Mouse (Mus musculus) CH12.LX (cell line): ENCODE data around the gene Cwc22. TPM values are rescaled to one million over a fixed set of nuclear protein-coding genes. Genes with fewer than 3 reads are reported as not detected.

Experiments
- DNase-seq: peaks from one replicate; pipeline ENCODE4 v3.0.0-alpha.2; 2013; ENCODE audit errors: extremely low read depth
- H3K27ac ChIP-seq: 2 replicates; pipeline ENCODE4 v1.5.1; 2012; ENCODE audit warnings: low read depth, mild to moderate bottlenecking, control low read depth, moderate library complexity; ENCODE audit not compliant: insufficient read depth
- H3K27me3 ChIP-seq: replicated peaks from 2 replicates; pipeline ENCODE3; 2012; ENCODE audit warnings: inconsistent platforms
- H3K36me3 ChIP-seq, 2 experiments: replicated peaks in 1 of 2; 2 replicates each; pipeline versions ENCODE3 to v1.6.1; 2012; ENCODE audit warnings: inconsistent platforms in 1 of 2, low read length in 1 of 2, mild to moderate bottlenecking in 1 of 2, mixed read lengths in 1 of 2, moderate library complexity in 1 of 2; ENCODE audit not compliant: control insufficient read depth in 1 of 2, insufficient read depth in 1 of 2
- H3K4me1 ChIP-seq, 2 experiments: 2 replicates each; pipeline ENCODE4 v1.6.1; 2012; ENCODE audit warnings: inconsistent platforms in 1 of 2, moderate library complexity in 1 of 2; ENCODE audit not compliant: insufficient read depth in 2 of 2, control insufficient read depth in 1 of 2
- H3K4me2 ChIP-seq: 2 replicates; pipeline ENCODE4 v1.6.1; 2012; ENCODE audit warnings: low read depth, mild to moderate bottlenecking, control low read depth; ENCODE audit not compliant: poor library complexity, insufficient read depth, severe bottlenecking
- H3K4me3 ChIP-seq, 3 experiments: fragments of 150-350 bp in 1 of 3; sonication (generic) in 1 of 3; replicated peaks in 1 of 3; 2 replicates each; pipeline versions ENCODE3 to v1.5.1; 2011 to 2012; ENCODE audit warnings: low read depth in 2 of 3, low read length in 2 of 3, mild to moderate bottlenecking in 2 of 3, moderate library complexity in 2 of 3, control low read depth in 1 of 3, improper control_type of control experiment in 1 of 3, inconsistent platforms in 1 of 3, mixed read lengths in 1 of 3; ENCODE audit not compliant: poor library complexity in 1 of 3
- H3K79me2 ChIP-seq: replicated peaks from 2 replicates; pipeline ENCODE4 v1.6.1; 2012; ENCODE audit warnings: mild to moderate bottlenecking, moderate library complexity; ENCODE audit not compliant: control insufficient read depth, poor library complexity, insufficient read depth, severe bottlenecking; ENCODE audit errors: extremely low read depth
- H3K9ac ChIP-seq: 2 replicates; pipeline ENCODE4 v1.6.1; 2012; ENCODE audit warnings: low read depth, mild to moderate bottlenecking, control low read depth, moderate library complexity; ENCODE audit not compliant: insufficient read depth
- H3K9me3 ChIP-seq: replicated peaks from 2 replicates; pipeline ENCODE3; 2012; ENCODE audit warnings: low read length, inconsistent platforms, mixed read lengths
- BHLHE40 ChIP-seq: IDR thresholded peaks from 2 replicates; pipeline ENCODE4 v1.6.1; 2011; ENCODE audit warnings: mild to moderate bottlenecking, low read depth, low read length, improper control_type of control experiment
- CHD2 ChIP-seq: IDR thresholded peaks from 2 replicates; pipeline ENCODE4 v1.6.1; 2011; ENCODE audit warnings: low read length, improper control_type of control experiment
- E2F4 ChIP-seq: IDR thresholded peaks from 2 replicates; pipeline ENCODE4 v1.6.1; 2011; ENCODE audit warnings: low read depth, low read length, improper control_type of control experiment; ENCODE audit not compliant: insufficient replicate concordance
- ELF1 ChIP-seq: IDR thresholded peaks from 2 replicates; pipeline ENCODE4 v1.6.1; 2014; ENCODE audit warnings: low read depth, mild to moderate bottlenecking, inconsistent platforms, low read length, improper control_type of control experiment
- EP300 ChIP-seq: IDR thresholded peaks from 2 replicates; pipeline ENCODE4 v1.6.1; 2011; ENCODE audit warnings: low read length, improper control_type of control experiment
- GABPA ChIP-seq: IDR thresholded peaks from 2 replicates; pipeline ENCODE4 v1.6.1; 2012; ENCODE audit warnings: low read depth, low read length, improper control_type of control experiment, inconsistent platforms; ENCODE audit not compliant: insufficient replicate concordance
- JUND ChIP-seq: conservative IDR thresholded peaks from 2 replicates; pipeline ENCODE4 v1.6.1; 2011; ENCODE audit warnings: low read depth, low read length, improper control_type of control experiment
- KAT2A ChIP-seq: IDR thresholded peaks from 2 replicates; pipeline ENCODE4 v1.6.1; 2012; ENCODE audit warnings: low read length, improper control_type of control experiment, inconsistent platforms; ENCODE audit not compliant: insufficient replicate concordance
- MAZ ChIP-seq: IDR thresholded peaks from 2 replicates; pipeline ENCODE4 v1.6.1; 2012; ENCODE audit warnings: low read depth, mild to moderate bottlenecking, inconsistent platforms, low read length, improper control_type of control experiment, moderate library complexity
- MXI1 ChIP-seq: IDR thresholded peaks from 2 replicates; pipeline ENCODE4 v1.6.1; 2011; ENCODE audit warnings: mild to moderate bottlenecking, low read depth, low read length, improper control_type of control experiment
- NRF1 ChIP-seq: IDR thresholded peaks from 2 replicates; pipeline ENCODE4 v1.6.1; 2014; ENCODE audit warnings: low read depth, mild to moderate bottlenecking, inconsistent platforms, low read length, improper control_type of control experiment, moderate library complexity
- PAX5 ChIP-seq: IDR thresholded peaks from 2 replicates; pipeline ENCODE4 v1.6.1; 2012; ENCODE audit warnings: low read length, inconsistent platforms, mixed read lengths
- POLR2A ChIP-seq: IDR thresholded peaks from 2 replicates; pipeline ENCODE4 v1.6.1; 2011; ENCODE audit warnings: low read depth, mild to moderate bottlenecking, improper control_type of control experiment, low read length
- RAD21 ChIP-seq: IDR thresholded peaks from 2 replicates; pipeline ENCODE4 v1.6.1; 2011; ENCODE audit warnings: low read depth, mild to moderate bottlenecking, low read length, improper control_type of control experiment, moderate library complexity
- SIN3A ChIP-seq: IDR thresholded peaks from 2 replicates; pipeline ENCODE4 v1.6.1; 2012; ENCODE audit warnings: low read length, improper control_type of control experiment, inconsistent platforms
- TCF12 ChIP-seq: IDR thresholded peaks from 2 replicates; pipeline ENCODE4 v1.6.1; 2014; ENCODE audit warnings: low read depth, mild to moderate bottlenecking, inconsistent platforms, low read length, improper control_type of control experiment
- UBTF ChIP-seq: IDR thresholded peaks from 2 replicates; pipeline ENCODE4 v1.6.1; 2012; ENCODE audit warnings: low read depth, mild to moderate bottlenecking, inconsistent platforms, low read length, improper control_type of control experiment, moderate library complexity
- USF1 ChIP-seq: IDR thresholded peaks from 2 replicates; pipeline ENCODE4 v1.6.1; 2014; ENCODE audit warnings: low read depth, mild to moderate bottlenecking, inconsistent platforms, low read length, improper control_type of control experiment
- USF2 ChIP-seq: conservative IDR thresholded peaks from 2 replicates; pipeline ENCODE4 v1.6.1; 2011; ENCODE audit warnings: low read depth, low read length, improper control_type of control experiment
- ZC3H11A ChIP-seq: IDR thresholded peaks from 2 replicates; pipeline ENCODE4 v1.6.1; 2012; ENCODE audit warnings: low read depth, mild to moderate bottlenecking, inconsistent platforms, low read length, improper control_type of control experiment
- ZKSCAN1 ChIP-seq: IDR thresholded peaks from 2 replicates; pipeline ENCODE4 v1.6.1; 2012; ENCODE audit warnings: low read depth, inconsistent platforms, low read length, improper control_type of control experiment, borderline replicate concordance
- ZMIZ1 ChIP-seq: IDR thresholded peaks from 2 replicates; pipeline ENCODE4 v1.6.1; 2012; ENCODE audit warnings: low read depth, mild to moderate bottlenecking, inconsistent platforms, low read length, improper control_type of control experiment
- ZNF384 ChIP-seq: IDR thresholded peaks from 2 replicates; pipeline ENCODE4 v1.6.1; 2012; ENCODE audit warnings: low read depth, low read length, improper control_type of control experiment, inconsistent platforms
- dilution Hi-C: fragments of 300-500 bp; cut with MboI; formaldehyde crosslinking; loops from 2 replicates; pipeline ENCODE4 v1.14.3; 2020; ENCODE audit warnings: low sequenced_read_pairs; ENCODE audit not compliant: extremely low pct_unique_long_range_greater_than_20kb, extremely low pct_ligation_motif_present
- in situ Hi-C: fragments of 300-500 bp; cut with MboI; formaldehyde crosslinking; loops from 3 replicates; pipeline ENCODE4 v1.14.3; 2019; ENCODE audit warnings: low sequenced_read_pairs, low pct_ligation_motif_present, low pct_unique_long_range_greater_than_20kb, mixed read lengths
- polyA plus RNA-seq: library from polyadenylated mRNA; unstranded; fragments of >175 nt; gene quantifications from 2 replicates; pipeline ENCODE4 v1.2.1, GENCODE M21; 2012; ENCODE audit warnings: low read depth; ENCODE audit not compliant: insufficient read length
- total RNA-seq, 2 experiments: library from RNA; depleted of rRNA; stranded (reverse); fragments of 300-350 nt in 1 of 2; fragments of >200 nt in 1 of 2; gene quantifications; 2 replicates each; pipeline ENCODE4 v1.2.3; 2012 to 2014

Cwc22 gene
- total and polyA plus RNA-seq, 3 experiments: 51.3 to 74.5 (median 53.2) TPM

DNA sequence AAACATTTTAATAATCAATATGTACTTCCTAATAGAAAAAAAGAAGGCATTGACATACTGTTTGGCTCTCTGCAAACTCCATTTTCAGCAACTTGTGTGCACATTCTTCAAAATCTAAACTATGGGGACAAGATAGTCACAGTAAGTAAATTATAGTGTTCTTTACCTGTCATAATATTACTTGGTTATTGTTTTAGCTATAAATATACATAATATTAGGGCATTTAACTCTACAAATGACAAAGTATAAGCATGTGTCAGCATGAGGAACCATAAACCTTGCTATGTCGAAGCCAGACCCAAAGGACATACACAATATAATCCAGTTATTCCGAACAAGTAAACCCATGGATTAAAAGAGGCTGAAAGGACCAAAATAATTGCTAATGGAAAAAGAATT is 34.7 kb downstream of the Cwc22 start:
- H3K27ac ChIP-seq: no peak overlapping the region
- no peaks in the 10 kb centered on the region for H3K79me2 ChIP-seq
- dilution Hi-C loops: no loop called here
- peaks cover 42 to 68% of the 10 kb centered on the region in 2 experiments for H3K36me3 ChIP-seq
- no peak for TF ChIP-seq NRF1
- no peak for TF ChIP-seq ZMIZ1
- TF ChIP-seq KAT2A: no peak
- TF ChIP-seq BHLHE40: no peak
- TF ChIP-seq ZKSCAN1: no peak
- TF ChIP-seq GABPA: no peak
- no peak for TF ChIP-seq ZNF384
- no peak for TF ChIP-seq MAZ
- TF ChIP-seq USF1: no peak
- TF ChIP-seq, all 38 proteins: peak for 0
- Histone ChIP-seq H3K4me2 (no peak overlapping the region), H3K4me3 (no peak overlapping the region), H3K4me1 (no peaks in the 10 kb centered on the region), H3K27me3 (no peaks in the 10 kb centered on the region), H3K9me3 (no peaks in the 10 kb centered on the region), H3K9ac (no peak overlapping the region)
- DNase-seq: no peak
- in situ Hi-C loops: no loop called here

GRCm38 (mm10) chr2:77910216-77910615 is 36.0 kb downstream of the Cwc22 start:
- Histone ChIP-seq H3K27ac (no peak overlapping the region), H3K4me3 (no peak overlapping the region), H3K27me3 (no peaks in the 10 kb centered on the region), H3K36me3 (peaks cover 46 to 75% of the 10 kb centered on the region in 2 experiments), H3K4me2 (no peak overlapping the region), H3K4me1 (no peaks in the 10 kb centered on the region), H3K9me3 (no peaks in the 10 kb centered on the region), H3K79me2 (no peaks in the 10 kb centered on the region), H3K9ac (no peak overlapping the region)
- in situ Hi-C loops: no loop called here
- no peak for TF ChIP-seq CHD2
- TF ChIP-seq EP300: no peak
- TF ChIP-seq ZC3H11A: no peak
- TF ChIP-seq TCF12: no peak
- no peak for TF ChIP-seq UBTF
- no peak for TF ChIP-seq USF2
- no peak for TF ChIP-seq MXI1
- TF ChIP-seq KAT2A: no peak
- TF ChIP-seq E2F4: no peak
- no peak for TF ChIP-seq ZKSCAN1
- no peak for TF ChIP-seq JUND
- TF ChIP-seq MAZ: no peak
- TF ChIP-seq PAX5: no peak
- TF ChIP-seq RAD21: no peak
- TF ChIP-seq ZNF384: no peak
- TF ChIP-seq POLR2A: no peak
- TF ChIP-seq ELF1: no peak
- TF ChIP-seq SIN3A: no peak
- no peak for DNase-seq
- dilution Hi-C loops: no loop called here
